Mouse (Mus musculus) bone marrow, adult 2 months (tissue): ENCODE results near the gene 1700017N19Rik. TPM values are rescaled to one million over a fixed set of nuclear protein-coding genes. Genes with fewer than 3 reads are reported as not detected.

Experiments
- H3K27ac ChIP-seq: fragments of 200-500 bp; 2 replicates; pipeline ENCODE4 v1.5.1; 2012; ENCODE audit warnings: low read depth, mild to moderate bottlenecking, control low read depth, inconsistent platforms, low read length; ENCODE audit not compliant: control insufficient read depth, poor library complexity, insufficient read depth
- H3K4me1 ChIP-seq: fragments of 200-500 bp; 2 replicates; pipeline ENCODE4 v1.6.1; 2011; ENCODE audit warnings: low read length; ENCODE audit not compliant: control insufficient read depth, insufficient read depth
- H3K4me3 ChIP-seq: fragments of 200-500 bp; replicated peaks from 2 replicates; pipeline ENCODE3; 2011; ENCODE audit warnings: mild to moderate bottlenecking, low read depth, low read length, control low read depth; ENCODE audit not compliant: control insufficient read depth
- CTCF ChIP-seq: fragments of 200-500 bp; IDR thresholded peaks from 2 replicates; pipeline ENCODE4 v1.5.1; 2011; ENCODE audit warnings: low read length, control low read depth; ENCODE audit not compliant: control insufficient read depth, insufficient read depth
- POLR2A ChIP-seq: fragments of 200-500 bp; IDR thresholded peaks from 2 replicates; pipeline ENCODE4 v1.6.1; 2011; ENCODE audit warnings: low read depth, mild to moderate bottlenecking, control low read depth, low read length, borderline replicate concordance; ENCODE audit not compliant: control insufficient read depth
- WGBS: fragments of 180-500 bp; shearing (Covaris S2); methylation state at CpG from one replicate; pipeline ENCODE4 v1.1.7; 2018; 5-methylcytosine and 5-hydroxymethylcytosine counted together
- polyA plus RNA-seq: library from polyadenylated mRNA; stranded (reverse); fragments of >200 nt; gene quantifications from 2 replicates; pipeline ENCODE4 v1.2.4, GENCODE M21; 2011; ENCODE audit warnings: low replicate concordance; ENCODE audit not compliant: missing spikeins, insufficient read depth, insufficient read length

1700017N19Rik gene
- polyA plus RNA-seq, 1 experiment: not detected

DNA sequence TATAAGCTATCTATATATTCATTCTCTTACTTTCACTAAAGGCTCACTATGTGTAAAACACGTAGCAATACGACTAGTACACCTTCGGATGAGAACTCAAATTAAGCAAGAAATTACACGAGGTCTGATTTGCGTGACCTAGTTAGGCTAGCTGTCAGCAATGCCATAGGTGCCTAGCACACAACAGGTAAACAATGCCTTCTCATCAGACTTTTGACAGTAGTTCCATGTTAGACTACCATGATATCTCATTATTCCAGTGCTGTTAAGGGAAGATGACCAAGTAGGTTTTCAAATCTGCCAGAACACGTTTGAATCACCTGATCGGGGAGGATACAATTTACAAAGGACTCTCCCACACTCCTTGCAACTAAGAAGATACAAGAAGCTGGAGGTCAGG lies 1.8 kb upstream of the 1700017N19Rik start:
- peak overlapping the region; percentile 98 for H3K4me3 ChIP-seq
- no peaks in the 10 kb centered on the region for H3K4me1 ChIP-seq
- 0 out of 2 replicates have a peak overlapping the region, but pooled peaks have one; percentile 57 for H3K27ac ChIP-seq
- WGBS: 25% methylated on average over 7 of the region's 7 CpGs
- TF ChIP-seq POLR2A: no peak
- no peak for TF ChIP-seq CTCF

DNA sequence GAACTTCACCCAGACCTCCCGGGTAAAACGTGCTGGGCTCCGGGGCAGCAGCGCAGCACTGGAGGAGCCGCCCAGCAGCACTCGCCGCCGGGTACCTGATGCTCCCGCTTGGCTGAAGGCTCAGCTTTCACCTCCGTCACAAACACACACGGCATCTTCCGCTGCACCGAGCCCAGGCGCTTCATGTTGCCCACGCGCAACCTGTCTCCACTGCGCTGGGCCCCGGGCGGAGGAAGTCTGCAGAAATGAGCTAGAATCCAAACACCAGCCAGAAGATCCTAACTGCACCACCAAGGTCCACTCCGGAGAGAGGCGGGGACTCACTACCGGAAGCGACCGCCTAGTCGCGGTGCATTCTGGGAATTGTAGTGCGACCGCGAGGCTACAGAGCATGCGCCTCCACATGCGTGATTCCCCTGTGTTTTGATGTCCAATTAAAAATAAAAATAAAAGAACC lies 1.3 kb upstream of the 1700017N19Rik start:
- Histone ChIP-seq H3K4me1 (no peaks in the 10 kb centered on the region), H3K27ac (peak overlapping the region; percentile 57; the same call in 1 of the 2 replicates), H3K4me3 (peak overlapping the region; percentile 98)
- TF ChIP-seq CTCF (no peak), POLR2A (peak; percentile 51; the same call in 1 of the 2 replicates)
- under 1% methylated on average over 31 of the region's 31 CpGs for WGBS

DNA sequence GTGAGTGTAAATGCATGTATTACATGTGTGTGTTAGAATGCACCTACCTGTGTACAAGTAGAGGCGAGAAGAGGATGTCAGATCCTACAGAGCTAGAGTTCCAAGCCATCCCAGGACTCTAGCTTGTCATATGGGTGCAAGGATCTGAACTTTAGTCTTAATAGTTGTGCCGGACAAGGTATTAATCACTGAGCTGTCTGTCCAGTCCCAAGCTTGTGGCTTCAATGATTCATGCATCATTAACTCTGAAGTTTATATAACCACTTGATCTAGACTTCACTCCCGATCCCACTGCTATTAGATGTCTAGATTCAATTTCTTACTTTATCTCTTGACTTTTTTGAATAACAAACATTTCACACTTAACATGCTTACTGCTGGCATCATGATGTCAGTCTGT lies 8.1 kb downstream of the 1700017N19Rik start:
- TF ChIP-seq POLR2A (no peak), CTCF (no peak)
- 85% methylated on average over 3 of the region's 3 CpGs for WGBS
- Histone ChIP-seq H3K4me3 (no peak overlapping the region), H3K4me1 (no peaks in the 10 kb centered on the region), H3K27ac (no peak overlapping the region)

DNA sequence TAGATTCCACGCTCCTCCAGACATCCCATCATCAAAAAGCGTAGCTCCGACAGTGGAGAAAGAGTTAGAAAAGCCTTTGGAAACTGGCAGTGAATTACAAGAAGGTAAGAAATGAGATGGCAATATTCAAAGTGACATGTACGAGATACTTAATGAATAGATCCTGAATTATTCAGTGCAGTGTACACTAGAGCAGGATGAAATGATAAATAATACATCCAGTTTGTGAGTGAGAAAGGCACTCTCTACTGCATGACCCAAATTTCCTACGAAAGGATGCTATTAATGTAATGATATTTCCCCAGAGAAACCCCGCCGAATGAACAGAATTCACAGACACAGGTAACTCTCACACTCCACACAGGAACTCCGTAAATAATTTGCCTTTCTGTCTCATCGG lies 13.2 kb downstream of the 1700017N19Rik start:
- Histone ChIP-seq H3K27ac (no peak overlapping the region), H3K4me1 (no peaks in the 10 kb centered on the region; the same call in 1 of the 2 replicates), H3K4me3 (no peak overlapping the region)
- 86% methylated on average over 9 of the region's 9 CpGs for WGBS
- TF ChIP-seq POLR2A: no peak
- no peak for TF ChIP-seq CTCF

DNA sequence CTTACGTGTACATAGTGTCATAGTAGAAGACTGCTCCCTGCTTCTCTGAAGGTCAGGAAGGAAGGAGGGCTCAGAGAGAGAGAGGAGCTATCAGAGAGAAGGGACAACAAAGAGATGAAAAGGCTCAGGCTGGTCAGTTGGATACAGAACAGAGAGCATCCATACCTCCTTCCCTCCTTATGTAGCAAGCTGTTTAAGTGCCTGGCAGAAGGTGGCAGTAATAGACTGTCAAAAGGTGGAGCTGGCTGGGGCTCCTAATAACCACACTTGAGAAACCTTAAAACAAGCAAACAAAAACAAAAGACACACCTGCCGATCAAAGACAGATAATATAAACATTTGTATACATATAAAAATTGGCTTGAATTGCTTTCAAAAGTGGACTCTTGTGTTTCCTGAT lies 14.0 kb downstream of the 1700017N19Rik start:
- TF ChIP-seq POLR2A: no peak
- no peak for TF ChIP-seq CTCF

DNA sequence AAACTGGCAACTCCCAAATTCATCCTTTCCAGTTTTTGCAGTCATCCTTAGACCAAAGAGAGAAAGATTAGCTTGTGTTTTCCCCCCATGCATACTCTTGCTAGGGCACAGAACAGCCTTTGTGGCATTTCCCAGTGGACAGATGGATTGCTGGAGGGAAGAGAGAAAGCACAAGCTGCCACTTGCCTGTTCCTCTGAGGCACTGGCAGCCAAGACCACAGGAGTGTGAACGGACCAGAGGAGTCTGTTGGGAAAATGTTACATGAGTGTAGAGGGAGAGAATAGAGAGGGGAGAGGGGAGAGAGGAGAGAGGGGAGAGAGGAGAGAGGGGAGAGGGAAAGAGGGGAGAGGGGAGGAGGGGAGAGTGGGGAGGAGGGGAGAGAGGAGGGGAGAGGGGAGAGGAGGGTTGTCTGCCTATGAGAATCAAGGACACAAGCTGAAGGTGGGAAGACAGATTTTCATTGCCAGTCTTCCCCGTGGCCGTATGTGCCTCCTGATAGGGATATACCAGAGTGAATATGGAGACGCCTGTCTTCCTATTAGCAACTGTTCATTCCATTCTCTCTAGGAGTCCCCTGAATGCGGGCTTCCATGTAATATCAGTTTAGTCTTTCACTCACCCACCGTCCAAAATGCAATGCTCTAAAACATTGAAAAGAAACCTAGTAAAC lies 27.1 kb downstream of the 1700017N19Rik start:
- TF ChIP-seq POLR2A (no peak), CTCF (no peak)
- H3K27ac ChIP-seq: no peak overlapping the region
- no peaks in the 10 kb centered on the region for H3K4me1 ChIP-seq
- H3K4me3 ChIP-seq: no peak overlapping the region
- WGBS: 80% methylated on average over 6 of the region's 6 CpGs

More for the DNA sequence above, 14.0 kb downstream of the 1700017N19Rik start:
- Histone ChIP-seq H3K4me1 (no peaks in the 10 kb centered on the region; the same call in 1 of the 2 replicates), H3K4me3 (no peak overlapping the region), H3K27ac (no peak overlapping the region)
- 62% methylated on average over 2 of the region's 2 CpGs for WGBS

DNA sequence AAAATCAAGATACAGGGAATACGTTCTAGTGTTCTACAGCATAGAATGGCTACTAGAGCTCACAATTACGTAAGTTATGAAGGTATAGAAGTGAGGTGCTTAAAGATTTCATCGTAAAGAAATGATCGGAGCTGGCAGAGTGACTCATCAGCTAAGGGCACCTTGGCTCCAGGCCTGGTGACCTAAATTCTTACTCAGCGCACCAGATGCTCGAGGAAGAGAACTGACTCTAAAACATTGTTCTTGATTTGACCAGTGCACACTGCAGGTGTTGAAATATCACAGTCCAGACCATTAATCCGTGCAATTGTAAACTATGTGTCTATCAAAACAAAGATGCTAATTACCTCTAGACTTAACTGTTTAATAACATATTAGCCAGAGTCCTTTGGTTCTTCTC lies 29.2 kb downstream of the 1700017N19Rik start:
- no peak overlapping the region for H3K4me3 ChIP-seq

DNA sequence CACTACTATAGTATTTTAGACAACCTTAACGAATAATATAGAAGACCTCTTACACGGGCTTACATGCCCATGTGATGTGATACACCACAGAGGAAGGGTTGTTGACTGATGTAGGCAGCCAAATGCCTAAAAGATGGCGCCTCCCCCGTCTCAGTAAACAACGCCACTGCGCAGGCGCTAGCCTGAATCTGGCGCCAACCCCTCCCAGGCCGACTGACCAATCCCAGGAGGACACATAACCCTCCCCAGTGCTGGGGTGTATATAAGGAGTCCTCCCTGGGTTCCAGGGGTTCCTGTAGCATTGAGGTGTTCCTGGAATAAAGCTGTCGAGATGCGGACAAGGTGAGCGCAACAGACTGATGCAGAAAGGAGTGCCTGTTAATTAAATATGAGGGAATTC lies 29.8 kb downstream of the 1700017N19Rik start:
- Histone ChIP-seq H3K4me1 (no peaks in the 10 kb centered on the region), H3K4me3 (no peak overlapping the region), H3K27ac (no peak overlapping the region)
- WGBS: 90% methylated on average over 12 of the region's 12 CpGs
- TF ChIP-seq POLR2A: no peak
- no peak for TF ChIP-seq CTCF

More for the DNA sequence above, 29.2 kb downstream of the 1700017N19Rik start:
- no peaks in the 10 kb centered on the region for H3K4me1 ChIP-seq
- no peak overlapping the region for H3K27ac ChIP-seq
- TF ChIP-seq CTCF: no peak
- no peak for TF ChIP-seq POLR2A
- 81% methylated on average over 7 of the region's 7 CpGs for WGBS
